Mouse (Mus musculus) cerebellum, postnatal 10 days (tissue): ENCODE measurements around the gene Ifi202b.
"Not testable (repeated sequence)": the region's sequence is repeated elsewhere in the genome, so short reads cannot be mapped to it uniquely, and the experiment has no call there.

Source experiments
- DNase-seq, 2 experiments: peaks; one replicate each; pipeline ENCODE4 v3.0.0; 2021; ENCODE audit warnings: mixed read lengths in 2 of 2

The Ifi202b gene

DNA sequence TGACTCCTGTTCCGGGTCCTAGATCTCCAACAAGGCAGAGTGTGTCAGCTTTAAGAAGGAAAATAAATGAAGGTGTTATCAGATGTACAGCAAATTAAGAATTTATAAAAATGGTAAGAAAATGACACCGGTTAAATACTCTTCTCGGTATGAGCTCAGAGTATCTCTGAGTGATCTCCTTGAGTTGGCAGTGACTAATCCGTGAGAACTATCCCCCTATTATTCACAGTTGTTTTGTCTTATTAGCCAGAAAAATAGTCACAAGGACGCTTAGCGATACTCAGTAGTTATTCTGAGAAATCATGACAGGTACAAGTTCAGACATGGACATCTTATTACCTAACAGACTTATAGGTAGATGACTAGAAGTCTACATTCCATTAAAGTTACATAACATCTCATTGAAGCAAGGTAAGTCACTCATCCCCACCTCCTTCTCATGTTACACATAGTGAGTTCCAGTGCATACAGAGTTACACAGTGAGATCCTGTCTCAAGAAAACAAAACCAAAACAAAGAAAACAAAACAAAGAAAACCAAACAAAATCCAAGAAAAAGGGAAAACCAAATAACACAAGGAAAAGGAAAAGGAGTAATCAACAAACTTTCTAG, at the start of gene Ifi202b:
Gene Ifi202b, minus strand, starts transcription at position 51 of the 612 bp plus-strand sequence.
- DNase-seq, result not testable (repeated sequence)

- no peak for DNase-seq
Observed at GRCm38 (mm10) chr1:174031698-174032097, 49.2 kb upstream of the Ifi202b start, which contains the start of gene Ifi205. Gene Ifi205 (minus strand): TSS chr1:174031810.

DNA sequence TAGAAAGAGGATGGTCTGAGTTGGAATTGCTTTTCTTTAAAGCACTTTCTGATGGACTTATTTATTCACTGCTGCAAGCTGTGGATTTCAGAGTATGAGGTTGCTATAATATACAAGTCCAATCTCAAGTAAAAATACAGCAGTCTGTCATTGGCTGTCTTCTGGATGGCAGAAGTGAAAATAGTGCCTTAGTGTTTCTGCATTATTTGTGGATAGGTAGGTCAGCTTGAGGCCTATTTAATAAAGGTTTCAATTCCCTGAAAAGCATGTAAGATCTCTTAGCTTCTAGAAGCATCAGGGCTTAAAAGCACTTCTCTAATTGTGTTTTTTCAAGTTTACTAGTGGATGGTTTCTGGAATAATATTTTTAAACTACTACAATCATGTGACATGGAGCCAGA, 24.5 kb upstream of the Ifi202b start:
- not testable (repeated sequence) for DNase-seq

DNA sequence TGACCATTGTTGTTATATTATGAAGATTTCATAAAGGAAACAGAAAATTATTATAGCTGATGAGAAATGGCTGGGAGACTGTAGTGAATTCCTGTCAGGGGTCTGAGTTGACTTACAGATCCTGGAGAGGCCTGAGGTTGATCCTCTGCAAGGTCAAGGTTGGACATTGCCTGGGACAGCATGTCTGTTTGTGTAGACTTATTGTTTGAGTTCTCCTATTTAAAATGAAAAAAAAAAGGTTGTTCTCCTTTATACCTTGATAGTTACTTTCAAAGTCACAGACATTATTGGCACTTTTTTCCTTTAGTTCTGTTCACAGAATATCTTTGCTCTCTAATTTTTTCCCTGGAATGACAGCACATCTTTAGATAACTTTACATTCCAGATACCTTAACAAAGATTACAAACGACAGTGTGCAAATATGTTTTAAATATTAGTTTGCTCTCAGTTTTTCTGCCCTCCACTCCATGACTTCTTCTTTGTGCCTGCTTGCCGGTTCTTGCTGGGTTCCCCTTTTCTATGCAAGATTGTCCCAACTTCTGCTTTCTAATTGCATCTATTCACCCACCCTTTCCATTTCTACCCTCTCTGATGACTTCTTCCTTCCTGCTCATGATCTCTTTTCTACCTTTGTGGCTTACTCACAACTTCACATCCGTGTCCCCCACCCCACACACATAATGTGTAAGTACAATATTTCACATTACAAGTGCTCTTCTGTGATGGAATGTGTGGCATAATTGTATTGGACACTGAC, 22.0 kb upstream of the Ifi202b start:
- DNase-seq, result not testable (repeated sequence)

DNA sequence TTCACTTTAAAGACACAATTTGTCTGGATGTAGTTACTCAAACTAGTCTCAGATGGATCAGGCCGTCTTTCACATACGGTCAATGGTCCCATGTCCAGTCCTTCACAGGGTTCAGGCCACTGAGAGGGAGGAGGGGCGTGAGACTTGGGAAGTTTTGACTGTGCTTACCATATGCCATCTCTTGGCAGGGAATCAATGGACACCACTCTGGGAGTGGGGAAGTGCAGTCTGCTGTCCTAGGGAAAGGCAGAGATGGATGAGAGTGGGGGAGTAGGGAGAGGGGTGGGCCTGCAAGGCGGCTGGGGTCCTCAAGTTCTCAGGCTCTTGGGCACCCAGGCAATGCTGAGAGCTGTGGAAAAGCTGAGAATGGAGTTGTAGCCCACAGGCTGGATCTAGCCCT, 12.5 kb upstream of the Ifi202b start:
- peak; percentile 67 to 79 for DNase-seq

DNA sequence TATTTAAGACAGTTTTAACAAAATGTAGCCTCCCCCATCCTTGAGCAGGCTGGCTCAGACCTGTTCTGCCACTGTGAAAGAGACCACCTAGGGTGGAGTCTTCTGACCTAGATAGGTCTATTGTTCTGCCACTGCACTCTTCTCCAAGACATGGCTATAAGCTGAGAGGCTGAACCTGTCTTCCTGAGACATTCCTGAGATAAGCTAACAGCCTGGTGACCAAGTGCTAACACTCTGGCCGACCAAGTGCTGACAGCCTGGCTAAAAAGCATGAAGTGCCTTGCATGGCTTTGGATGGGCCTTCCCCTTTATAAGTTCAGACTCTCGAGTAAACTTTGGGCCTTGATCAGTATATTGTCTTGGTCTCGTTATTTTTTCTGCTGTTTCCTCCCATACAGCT, 1.5 kb downstream of the Ifi202b start:
- DNase-seq, result not testable (repeated sequence)

DNA sequence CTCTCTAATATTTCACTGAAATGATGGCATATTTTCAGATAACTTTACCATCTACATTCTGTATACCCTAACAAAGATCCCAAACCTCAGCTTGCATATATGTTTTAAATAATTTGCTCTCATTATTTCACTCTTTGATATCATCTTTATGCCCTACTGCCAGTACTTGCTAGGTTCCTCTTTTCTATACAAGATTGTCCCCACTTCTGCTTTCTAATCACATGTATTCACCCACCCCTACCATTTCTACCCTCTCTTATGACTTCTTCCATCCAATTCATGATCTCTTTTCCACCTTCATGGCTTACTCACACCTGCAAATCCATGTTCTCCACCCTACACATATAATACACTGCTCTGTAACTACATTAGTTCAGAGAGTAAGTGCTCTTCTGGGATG, 4.9 kb downstream of the Ifi202b start:
- DNase-seq, result no peak

DNA sequence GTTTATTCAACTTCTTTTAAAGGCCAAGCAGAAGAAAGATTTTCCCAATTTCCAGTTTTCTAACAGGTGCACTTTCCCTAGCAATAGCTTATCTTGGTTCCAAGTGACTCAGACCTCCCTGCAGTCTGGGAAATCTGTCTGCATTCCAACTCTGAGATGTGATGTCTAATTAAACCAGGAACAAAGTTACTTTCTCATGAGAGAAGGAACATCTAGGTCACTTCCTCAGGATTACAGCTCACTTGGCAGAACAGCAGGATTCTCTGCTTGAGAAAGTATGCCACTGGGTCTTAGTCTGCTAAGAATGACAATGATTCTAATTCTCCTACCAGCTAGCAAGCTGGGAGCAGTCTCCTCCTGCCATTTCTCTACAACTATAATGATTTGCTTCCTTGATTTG, 9.4 kb downstream of the Ifi202b start:
- no peak for DNase-seq

- DNase-seq, result not testable (repeated sequence)
Observed at GRCm38 (mm10) chr1:173961491-173961890, 21.1 kb downstream of the Ifi202b start.

GRCm38 (mm10) chr1:173959998-173960397, 22.5 kb downstream of the Ifi202b start:
- not testable (repeated sequence) for DNase-seq

DNA sequence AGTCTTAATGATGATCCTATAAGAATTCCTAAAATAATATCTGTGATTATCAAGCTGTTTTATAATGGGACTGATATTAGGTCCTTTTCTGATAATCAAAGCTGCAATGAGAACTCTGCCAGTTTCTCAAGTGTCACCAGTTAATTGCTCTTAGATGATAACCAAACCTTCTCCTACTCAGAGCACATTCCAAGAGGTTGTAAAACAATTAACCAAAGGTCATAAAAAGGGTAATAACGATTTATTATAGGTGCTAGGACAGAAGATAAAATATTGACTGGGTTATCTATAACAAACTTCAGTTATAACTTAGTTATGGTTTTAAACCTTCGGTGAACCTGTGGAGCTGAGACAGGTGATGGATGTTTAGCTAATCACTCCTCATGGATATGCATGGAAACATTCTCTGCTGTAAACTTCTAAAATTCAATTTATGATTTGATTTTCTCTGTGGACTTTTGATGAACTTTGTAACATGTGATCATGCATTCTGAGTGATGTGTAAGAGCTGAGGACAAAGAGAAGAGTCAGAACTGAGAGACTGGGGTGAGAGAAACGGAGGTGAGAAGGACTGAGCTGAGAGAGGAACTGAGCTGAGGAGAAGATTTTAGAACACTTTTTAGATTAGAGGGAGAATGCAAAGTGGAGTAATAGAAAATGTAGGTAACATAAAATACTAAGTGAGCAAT, 26.6 kb downstream of the Ifi202b start:
- not testable (repeated sequence) for DNase-seq

DNA sequence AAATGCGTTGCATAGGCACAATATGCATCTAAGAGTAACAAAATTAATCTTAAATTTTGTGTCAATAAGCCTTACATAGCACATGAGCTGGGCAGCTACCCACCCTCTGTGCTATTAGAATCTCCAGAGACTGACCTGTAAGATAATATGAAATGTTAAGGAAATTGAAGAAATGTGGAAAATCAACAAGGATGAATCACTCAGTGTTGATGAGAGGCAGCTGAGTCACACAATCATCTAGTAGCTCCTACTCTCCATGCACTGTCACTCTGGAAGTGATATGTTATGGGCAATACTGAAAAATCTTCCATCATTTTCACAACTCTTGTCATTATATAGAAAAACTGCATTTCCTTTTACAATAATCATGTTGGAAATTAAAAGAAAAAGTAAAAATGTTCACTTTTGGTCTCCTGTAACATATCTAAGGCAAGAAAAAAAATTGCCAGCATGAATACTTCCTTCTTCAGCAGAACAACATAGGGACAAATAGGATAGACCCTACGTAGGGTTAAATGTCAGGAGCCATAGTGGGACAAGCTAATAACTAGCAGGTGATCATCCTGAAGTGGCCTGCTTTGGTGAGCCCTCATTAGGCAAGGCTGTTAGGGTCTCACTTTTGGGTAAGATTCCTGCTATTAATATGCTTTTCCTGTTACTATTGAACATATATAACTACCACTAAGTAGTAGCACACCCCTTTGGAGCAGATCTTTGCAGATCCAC, 27.3 kb downstream of the Ifi202b start:
- no peak for DNase-seq

DNA sequence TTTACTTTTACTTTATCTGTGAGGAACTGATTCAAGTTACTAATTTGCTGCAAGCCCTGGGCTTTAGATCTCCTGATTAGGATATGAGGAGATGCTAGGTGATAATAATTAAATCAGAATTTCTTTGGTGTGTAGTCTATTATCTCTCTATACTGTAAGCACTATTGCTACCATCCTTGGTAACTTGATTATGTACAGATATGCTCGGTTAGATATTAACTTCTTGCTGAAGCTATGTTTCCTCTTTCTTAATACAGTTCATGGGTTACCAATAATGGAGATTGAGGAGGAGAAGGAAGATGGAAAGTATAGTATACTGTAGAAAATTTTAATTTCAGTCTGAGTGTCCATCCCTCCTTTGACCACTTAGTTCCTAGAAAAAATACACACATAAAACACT, 29.0 kb downstream of the Ifi202b start:
- DNase-seq, result no peak

DNA sequence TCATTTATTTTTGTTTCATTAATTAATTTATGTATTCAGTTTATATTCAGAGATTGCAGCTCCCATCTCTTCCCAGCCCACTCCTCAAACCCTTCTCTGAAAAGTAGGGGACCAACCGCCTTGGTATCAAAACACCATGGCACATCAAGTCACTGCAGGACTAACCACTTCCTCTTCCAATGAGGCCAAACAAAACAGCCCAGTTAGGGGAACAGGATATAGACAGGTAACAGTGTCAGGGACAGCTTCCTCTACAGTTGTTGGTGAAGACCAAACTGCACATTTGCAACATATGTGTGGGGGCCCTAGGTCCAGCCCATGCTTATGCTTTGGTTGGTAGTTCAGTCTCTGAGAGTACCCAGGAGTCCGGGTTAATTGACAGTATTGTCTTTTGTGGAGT, 33.5 kb downstream of the Ifi202b start:
- not testable (repeated sequence) for DNase-seq

DNA sequence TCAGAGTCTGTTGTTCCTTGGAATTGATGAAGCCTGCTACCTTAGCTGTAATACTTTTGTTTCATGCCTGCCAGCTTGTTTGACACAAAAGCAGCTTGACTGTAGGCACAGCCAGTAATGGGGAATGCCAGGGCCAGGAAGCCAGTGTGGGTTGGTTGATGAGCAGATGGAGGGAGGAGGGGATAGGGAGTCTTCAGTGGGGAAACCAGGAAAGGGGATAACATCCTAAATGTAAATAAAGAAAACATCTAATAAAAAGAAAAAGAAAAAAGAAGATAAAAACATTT, 39.8 kb downstream of the Ifi202b start:
- peak; percentile 83 to 87 for DNase-seq

DNA sequence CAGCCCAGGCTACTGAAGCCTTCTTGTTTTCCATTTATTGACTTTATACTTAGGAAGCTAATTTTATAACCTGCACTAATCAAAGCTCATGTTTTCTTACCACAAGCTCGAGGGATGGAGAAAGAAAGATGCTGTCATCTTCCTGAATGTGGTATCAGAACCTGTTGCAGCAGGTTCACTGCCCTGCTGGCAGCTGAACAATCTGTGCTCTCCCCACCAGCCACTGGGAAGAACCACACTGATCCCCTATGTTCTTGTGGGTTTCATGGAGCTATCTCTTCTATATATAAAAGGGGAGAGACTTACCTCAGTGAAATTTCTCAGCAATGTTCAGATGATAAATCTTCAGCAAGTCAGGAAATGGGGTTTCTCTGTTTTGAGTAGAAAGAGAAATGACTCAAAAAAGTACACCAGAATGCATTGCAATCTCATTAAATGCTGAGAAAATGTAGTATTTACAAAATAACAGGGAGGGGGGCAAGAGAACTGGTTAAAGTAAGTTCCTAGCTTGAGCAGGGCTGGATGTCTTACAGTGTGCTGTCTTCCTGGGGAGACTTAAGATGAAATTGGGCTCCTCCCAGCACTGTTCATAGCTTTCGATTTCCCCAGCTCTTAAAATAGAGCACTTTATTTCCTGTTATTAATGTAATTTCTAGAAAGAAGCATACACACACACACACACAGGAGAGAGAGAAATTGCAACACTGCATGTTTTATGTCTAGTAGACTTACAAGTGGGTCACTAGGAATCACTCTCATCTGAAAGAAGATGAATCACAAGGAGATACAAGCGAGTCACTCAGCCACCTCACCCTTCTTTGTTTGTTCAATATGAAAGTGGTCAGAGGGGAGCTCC, 40.4 kb downstream of the Ifi202b start, which contains the start of the genes Mndal and Ifi203:
Gene Mndal, minus strand, starts transcription at position 568 of the 856 bp plus-strand sequence.
Gene Ifi203, minus strand, starts transcription at position 749 of the 856 bp plus-strand sequence.
- peak; percentile 30 to 43 for DNase-seq

GRCm38 (mm10) chr1:173941522-173941921, 41.0 kb downstream of the Ifi202b start:
- not testable (repeated sequence) for DNase-seq

DNA sequence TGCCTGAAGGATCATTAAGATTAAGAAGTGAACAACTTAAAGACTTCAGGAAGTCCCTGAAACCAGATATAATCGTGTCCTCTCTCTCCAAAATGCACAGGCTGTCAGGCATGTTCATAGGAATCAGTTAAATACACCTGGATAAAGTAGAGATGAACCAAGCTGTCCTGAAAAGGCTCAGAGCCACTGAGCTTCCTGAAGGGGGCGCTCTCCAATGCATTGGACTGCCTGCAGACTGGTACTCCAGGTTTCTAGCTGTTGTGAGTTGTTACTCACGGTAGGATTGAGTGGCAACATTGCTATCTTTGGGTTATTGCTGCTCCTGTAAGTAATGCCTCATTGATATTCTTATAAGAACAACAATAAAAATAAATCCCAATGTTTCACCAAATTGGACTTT, 63.3 kb downstream of the Ifi202b start:
- DNase-seq, result not testable (repeated sequence)

GRCm38 (mm10) chr1:173914559-173914958, 68.0 kb downstream of the Ifi202b start:
- no peak for DNase-seq

- DNase-seq, result not testable (repeated sequence)
Observed at GRCm38 (mm10) chr1:173913256-173913791, 69.2 kb downstream of the Ifi202b start.
